Mouse (Mus musculus): ENCODE data around the gene Fitm1.

DNA sequence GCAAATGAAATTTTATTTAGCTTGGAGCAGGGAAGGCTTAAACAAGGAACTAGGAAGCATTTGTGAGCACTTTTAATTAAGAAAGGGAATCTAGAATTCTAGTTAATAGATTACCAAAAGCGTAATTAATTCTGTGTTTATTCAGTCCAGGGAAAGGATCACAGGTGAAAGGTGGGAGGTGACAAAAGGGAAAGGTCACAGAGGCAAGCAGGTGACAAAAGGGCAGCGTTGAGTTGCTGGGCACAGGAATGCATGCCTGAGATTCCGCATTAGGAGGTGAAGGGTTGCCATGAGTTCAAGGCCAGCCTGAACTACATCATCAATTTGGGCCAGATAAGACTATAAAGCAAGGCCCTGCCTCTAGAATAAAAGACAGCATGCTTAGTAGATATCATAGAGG is 7.9 kb upstream of the Fitm1 start:
- TF ChIP-seq POLR2A (IDR thresholded peaks at IDR 0.05; ENCODE audit: low read depth, low read length) (no peak), CTCF (IDR thresholded peaks at IDR 0.05; ENCODE audit: extremely low read depth, insufficient read length, insufficient replicate concordance, low read depth, low read length) (no peak)

Measured in small intestine, adult 2 months (tissue).